Mouse (Mus musculus) stomach, embryonic 14.5 days (tissue): ENCODE results near the gene Cacna1g. TPM values are rescaled to one million over a fixed set of nuclear protein-coding genes. Genes with fewer than 3 reads are reported as not detected.

Source experiments
- ATAC-seq: fragments of 200-750 bp; cut with Nextera tagmentation; 2 replicates; pipeline ENCODE4 v1.8.0; 2017; ENCODE audit warnings: low read depth, moderate TSS enrichment; ENCODE audit not compliant: insufficient number of reproducible peaks, insufficient read depth, low FRiP score
- H3K27ac ChIP-seq: fragments of 300-500 bp; sonication (generic); 2 replicates; pipeline ENCODE4 v1.5.1; 2014; ENCODE audit warnings: mild to moderate bottlenecking, low read length, moderate library complexity, mixed read lengths
- H3K27me3 ChIP-seq: fragments of 300-500 bp; sonication (generic); 2 replicates; pipeline ENCODE4 v1.6.1; 2014; ENCODE audit warnings: low read length, control low read depth, mixed read lengths; ENCODE audit not compliant: control insufficient read depth, insufficient read depth
- H3K36me3 ChIP-seq: fragments of 300-500 bp; sonication (generic); 2 replicates; pipeline ENCODE4 v1.6.1; 2014; ENCODE audit warnings: mild to moderate bottlenecking, control low read depth, low read length, moderate library complexity, mixed read lengths; ENCODE audit not compliant: control insufficient read depth, insufficient read depth
- H3K4me1 ChIP-seq: fragments of 300-500 bp; sonication (generic); 2 replicates; pipeline ENCODE4 v1.6.1; 2014; ENCODE audit warnings: low read length, control low read depth, mixed read lengths; ENCODE audit not compliant: control insufficient read depth, insufficient read depth
- H3K4me2 ChIP-seq: fragments of 300-500 bp; sonication (generic); replicated peaks from 2 replicates; pipeline ENCODE4 v1.6.1; 2014; ENCODE audit warnings: low read depth, low read length, control low read depth
- H3K4me3 ChIP-seq: fragments of 300-500 bp; sonication (generic); 2 replicates; pipeline ENCODE4 v1.5.1; 2014; ENCODE audit warnings: low read depth, low read length, control low read depth
- H3K9ac ChIP-seq: fragments of 300-500 bp; sonication (generic); replicated peaks from 2 replicates; pipeline ENCODE4 v1.6.1; 2014; ENCODE audit warnings: low read depth, mild to moderate bottlenecking, control low read depth, low read length, moderate library complexity, mixed read lengths
- H3K9me3 ChIP-seq: fragments of 300-500 bp; sonication (generic); 2 replicates; pipeline ENCODE4 v1.6.1; 2016; ENCODE audit warnings: low read depth, low read length, control low read depth; ENCODE audit not compliant: control insufficient read depth
- WGBS: fragments of 180-500 bp; shearing (Covaris S2); extraction: QIAGEN DNeasy Blood & Tissue Kit; methylation state at CpG from one replicate; pipeline ENCODE4 v1.1.7; 2014; 5-methylcytosine and 5-hydroxymethylcytosine counted together
- polyA plus RNA-seq: library from polyadenylated mRNA; unstranded; fragments of >200 nt; fragmentation: Nextera tagmentation; extraction: Ambion mirVana; gene quantifications from 2 replicates; pipeline ENCODE4 v1.2.1, GENCODE M21; 2014

Cacna1g gene
- polyA plus RNA-seq, 1 experiment from 2014 or later, result 13.5 TPM

DNA sequence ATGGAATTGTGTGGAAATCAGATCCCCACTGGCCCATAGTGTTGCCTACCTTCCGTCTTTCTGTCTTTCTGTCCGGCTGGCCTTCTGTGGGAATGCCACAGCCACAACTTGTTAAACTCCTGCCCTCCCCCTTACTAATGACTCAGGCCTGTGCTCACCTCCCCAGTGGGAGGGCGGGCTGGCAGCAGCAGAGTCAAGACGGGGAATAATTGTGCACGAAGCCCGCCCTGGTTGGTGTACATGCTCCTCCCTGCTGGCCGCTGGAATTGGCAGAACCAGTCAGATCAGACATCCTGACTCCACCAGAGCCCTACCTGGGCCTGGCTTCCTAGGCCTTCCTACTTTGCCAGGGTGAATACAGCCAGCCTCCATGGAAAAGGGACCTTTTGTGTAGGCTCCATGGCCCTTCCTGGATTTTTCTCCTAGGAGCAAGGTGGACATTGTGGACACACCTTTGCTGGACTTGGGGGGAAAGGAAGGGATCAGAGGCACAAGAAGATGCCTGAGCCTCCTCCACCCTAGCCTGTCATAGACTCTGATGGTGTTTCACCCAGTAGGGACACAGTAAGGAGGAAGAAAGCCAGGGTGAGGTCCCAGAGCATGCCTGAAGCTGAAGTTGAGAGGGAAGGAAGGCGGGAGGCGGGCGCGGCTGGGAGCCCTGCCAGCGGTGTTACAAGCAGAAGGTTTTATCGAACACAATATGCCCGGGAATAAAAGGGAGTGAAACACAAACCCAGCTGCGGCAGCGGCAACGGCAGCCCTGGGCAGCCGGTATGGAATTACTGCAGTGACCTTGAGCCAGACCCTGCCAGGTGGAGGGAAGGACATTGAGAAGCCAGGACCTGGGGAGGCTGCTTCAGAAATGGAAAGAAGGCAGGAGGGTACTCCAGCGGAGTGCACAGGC, 24.3 kb upstream of the Cacna1g start:
- WGBS, result 22% methylated on average over 19 of the region's 19 CpGs
- no peaks in the 10 kb centered on the region for H3K9me3 ChIP-seq
- ATAC-seq, result peak; percentile 63

DNA sequence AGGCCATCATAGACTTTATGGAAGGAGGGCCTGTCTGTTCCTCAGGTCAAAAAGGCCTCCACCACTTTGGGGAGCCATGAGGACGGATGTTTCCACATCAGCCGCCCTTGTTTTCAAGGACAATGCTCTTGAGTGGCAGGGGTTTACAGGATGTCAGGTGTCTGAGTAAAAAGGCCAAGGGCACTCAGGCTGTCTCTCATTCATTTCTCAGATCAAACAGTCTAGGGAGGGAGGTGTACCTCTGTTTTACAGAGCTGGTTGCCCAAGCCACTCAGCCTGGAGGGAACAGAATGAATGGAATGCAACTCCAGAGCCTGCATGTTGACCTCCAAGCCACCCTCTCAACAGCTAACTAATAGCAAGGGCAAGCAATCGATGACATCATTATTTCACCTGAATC, 21.4 kb upstream of the Cacna1g start:
- no peak overlapping the region for H3K27ac ChIP-seq
- H3K4me3 ChIP-seq, result no peak overlapping the region
- no peaks in the 10 kb centered on the region for H3K27me3 ChIP-seq
- H3K9ac ChIP-seq, result no peak overlapping the region
- no peaks in the 10 kb centered on the region for H3K36me3 ChIP-seq
- no peak overlapping the region for H3K4me2 ChIP-seq
- no peaks in the 10 kb centered on the region for H3K9me3 ChIP-seq
- no peak for ATAC-seq
- H3K4me1 ChIP-seq, result peaks cover 28% of the 10 kb centered on the region; the same call in 1 of the 2 replicates
- 55% methylated on average over 3 of the region's 3 CpGs for WGBS

More for the DNA sequence above, 24.3 kb upstream of the Cacna1g start:
- no peaks in the 10 kb centered on the region for H3K27me3 ChIP-seq
- H3K4me1 ChIP-seq, result peaks cover 21% of the 10 kb centered on the region; the same call in 1 of the 2 replicates
- no peak overlapping the region for H3K9ac ChIP-seq
- H3K27ac ChIP-seq, result peak overlapping the region; percentile 90
- H3K4me3 ChIP-seq, result peak overlapping the region; percentile 36
- no peaks in the 10 kb centered on the region for H3K36me3 ChIP-seq
- H3K4me2 ChIP-seq, result peak overlapping the region; percentile 63

DNA sequence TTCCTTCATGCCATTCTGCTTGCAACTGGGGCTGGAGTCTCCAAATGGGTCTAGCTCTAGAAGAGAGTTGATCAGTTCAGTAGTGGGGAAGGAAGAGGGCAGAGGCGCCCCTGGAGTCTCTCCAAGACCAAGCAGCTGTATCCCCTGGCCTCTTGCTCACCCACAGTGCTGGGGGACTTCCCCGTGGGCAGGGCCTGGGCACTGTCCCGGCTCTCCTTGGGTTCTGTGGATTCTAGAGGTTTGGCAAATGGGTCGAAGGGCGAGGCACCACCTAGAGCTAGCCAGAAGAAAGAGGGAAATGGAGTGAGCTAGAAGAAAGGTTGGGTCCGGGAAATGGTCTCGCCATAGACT, 17.7 kb upstream of the Cacna1g start:
- Histone ChIP-seq H3K27me3 (no peaks in the 10 kb centered on the region), H3K4me1 (peaks cover 7% of the 10 kb centered on the region; the same call in 1 of the 2 replicates), H3K36me3 (no peaks in the 10 kb centered on the region), H3K9ac (no peak overlapping the region), H3K4me3 (peak overlapping the region; percentile 45; the same call in 1 of the 2 replicates), H3K27ac (no peak overlapping the region), H3K4me2 (peak overlapping the region; percentile 65), H3K9me3 (no peaks in the 10 kb centered on the region)
- WGBS, result 70% methylated on average over 7 of the region's 7 CpGs
- no peak for ATAC-seq

DNA sequence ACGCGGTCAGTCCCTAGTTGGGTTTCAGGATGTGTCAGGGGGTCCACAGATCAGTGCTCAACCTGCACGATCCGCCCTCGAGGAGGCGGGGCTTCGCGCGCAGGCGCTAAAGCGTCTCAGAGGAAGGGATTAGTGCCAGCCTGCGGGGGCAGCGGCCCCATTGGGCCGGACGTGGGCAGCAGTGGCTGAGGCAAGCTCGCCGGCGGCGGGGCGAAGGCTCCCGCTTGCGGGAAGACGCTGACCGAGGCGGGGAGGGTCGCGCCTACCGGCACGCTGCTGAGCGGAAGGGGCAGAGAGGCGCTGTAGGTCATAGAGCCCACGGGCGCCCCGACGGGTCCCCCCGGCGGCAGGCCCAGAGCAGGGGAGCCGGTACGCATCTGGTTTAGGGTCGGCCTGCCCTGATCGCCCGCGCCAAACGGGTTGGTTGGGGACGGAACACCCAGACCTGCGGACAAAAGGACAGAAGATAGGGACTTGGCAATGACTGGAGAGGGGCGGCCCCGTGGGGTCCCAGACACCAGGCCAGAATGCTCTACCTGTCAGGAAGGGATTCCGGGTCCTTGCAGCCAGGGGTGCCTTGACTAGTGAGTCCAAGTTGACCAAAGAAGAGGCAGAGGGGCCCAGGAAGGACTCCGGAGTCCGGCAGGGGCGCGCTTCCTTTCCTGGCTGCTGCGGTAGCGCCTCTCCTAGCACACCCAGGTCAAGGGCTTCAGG, 17.2 kb upstream of the Cacna1g start:
- 0 out of 2 replicates have a peak, but pooled peaks have one; percentile 38 for ATAC-seq
- Histone ChIP-seq H3K4me1 (peaks cover 7% of the 10 kb centered on the region; the same call in 1 of the 2 replicates), H3K27me3 (no peaks in the 10 kb centered on the region), H3K27ac (no peak overlapping the region), H3K9ac (peak overlapping the region; percentile 40; the same call in 1 of the 2 replicates), H3K36me3 (no peaks in the 10 kb centered on the region), H3K4me2 (peak overlapping the region; percentile 65), H3K9me3 (no peaks in the 10 kb centered on the region), H3K4me3 (peak overlapping the region; percentile 45)
- WGBS, result 9% methylated on average over 54 of the region's 55 CpGs

DNA sequence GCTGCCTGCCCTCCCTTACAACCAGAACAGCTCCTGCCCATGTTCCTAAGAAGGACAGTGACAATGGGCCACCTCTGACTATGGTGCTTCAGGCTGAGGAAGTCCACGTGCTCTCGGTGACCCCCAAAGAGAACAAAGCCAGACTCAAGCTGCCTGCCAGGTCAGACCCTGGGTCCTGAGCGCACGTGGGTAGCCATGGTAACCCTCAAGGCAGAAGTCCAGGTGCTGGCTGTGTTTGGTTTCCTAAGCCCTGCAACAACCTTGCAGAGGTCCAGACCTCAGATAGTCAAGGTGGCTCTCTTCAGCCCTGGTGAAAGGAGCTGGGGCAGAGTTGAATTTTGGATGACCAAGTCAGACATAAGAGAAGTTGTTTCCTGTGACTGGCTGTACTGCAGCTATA, 15.7 kb upstream of the Cacna1g start:
- 44% methylated on average over 4 of the region's 4 CpGs for WGBS
- Histone ChIP-seq H3K27me3 (no peaks in the 10 kb centered on the region), H3K36me3 (no peaks in the 10 kb centered on the region), H3K4me1 (peaks cover 7% of the 10 kb centered on the region; the same call in 1 of the 2 replicates), H3K4me3 (no peak overlapping the region), H3K9ac (no peak overlapping the region), H3K27ac (no peak overlapping the region), H3K4me2 (no peak overlapping the region), H3K9me3 (no peaks in the 10 kb centered on the region)
- ATAC-seq, result peak; percentile 29; the same call in 1 of the 2 replicates

DNA sequence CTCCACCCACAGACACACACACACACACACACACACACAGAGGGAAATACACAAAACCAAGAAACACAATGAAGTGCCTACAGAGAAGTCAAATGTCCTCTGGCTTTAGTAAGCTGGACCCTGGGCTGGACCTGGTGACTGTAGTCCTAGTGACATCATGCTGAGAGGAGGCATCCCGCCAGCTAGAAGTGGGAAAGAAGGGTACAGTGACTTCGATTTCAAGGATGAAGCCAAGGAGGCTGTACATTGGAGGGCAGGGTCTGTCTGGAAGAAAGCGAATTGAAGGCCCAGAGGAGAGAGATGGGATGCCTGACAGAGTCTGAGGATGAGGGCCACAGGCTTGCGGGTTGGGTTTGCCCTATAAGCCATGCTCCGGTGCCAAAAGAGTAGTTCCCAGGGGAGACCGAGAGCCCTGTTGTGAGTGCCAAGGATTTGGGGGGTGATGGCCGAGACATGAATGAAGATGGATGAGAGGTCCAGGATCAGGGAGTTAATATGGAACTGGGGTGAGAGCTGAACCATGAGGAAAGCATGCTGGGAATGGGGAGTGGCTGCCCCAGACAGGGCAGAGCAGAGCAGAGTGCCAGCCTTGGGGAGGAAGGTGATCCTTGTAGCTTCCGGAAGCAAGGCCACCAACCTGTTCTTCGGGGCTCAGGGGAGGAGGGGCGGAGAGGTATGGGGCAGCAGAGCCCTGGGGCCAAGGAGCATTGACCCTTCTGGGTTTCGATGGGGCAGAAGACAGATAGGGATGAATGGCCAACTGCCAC, 15.0 kb upstream of the Cacna1g start:
- no peaks in the 10 kb centered on the region for H3K27me3 ChIP-seq
- 80% methylated on average over 11 of the region's 11 CpGs for WGBS
- ATAC-seq, result no peak

DNA sequence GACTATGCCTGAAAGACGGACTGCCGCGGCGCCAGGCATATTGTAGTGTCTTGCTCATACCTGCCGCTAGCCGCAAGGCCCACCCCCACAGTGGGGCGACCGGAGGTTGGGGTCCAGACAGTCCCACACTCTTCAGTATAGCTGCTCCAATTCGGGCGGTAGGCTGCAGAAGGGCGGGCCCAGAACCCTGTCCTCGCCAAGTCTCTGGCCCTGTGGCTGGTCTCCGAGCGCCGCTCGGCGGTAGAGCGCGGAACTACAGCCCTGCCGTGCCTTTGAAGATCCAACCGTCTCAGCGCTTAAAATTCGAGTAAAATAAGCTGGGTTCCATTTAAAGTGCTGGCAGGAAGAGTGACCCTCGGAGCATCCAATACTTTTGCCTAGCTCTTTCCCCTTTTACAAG, 12.0 kb upstream of the Cacna1g start, which contains the start of gene Spata20:
Spata20 (minus strand) TSS at position 179 of the 400 bp plus-strand sequence.
- no peaks in the 10 kb centered on the region for H3K27me3 ChIP-seq
- no peak within 1 kb of the TSS for H3K27ac ChIP-seq
- 5% methylated on average over 24 of the region's 24 CpGs for WGBS
- H3K36me3 ChIP-seq, result no peaks in the 10 kb centered on the region
- no peak within 1 kb of the TSS for H3K4me3 ChIP-seq
- H3K9me3 ChIP-seq, result no peaks in the 10 kb centered on the region
- peak within 1 kb of the TSS; percentile 20 for H3K4me2 ChIP-seq
- H3K4me1 ChIP-seq, result no peaks in the 10 kb centered on the region
- ATAC-seq, result peak; percentile 74; the same call in 1 of the 2 replicates
- H3K9ac ChIP-seq, result no peak within 1 kb of the TSS

More for the DNA sequence above, 15.0 kb upstream of the Cacna1g start:
- peaks cover 7% of the 10 kb centered on the region; the same call in 1 of the 2 replicates for H3K4me1 ChIP-seq
- no peak overlapping the region for H3K27ac ChIP-seq
- no peaks in the 10 kb centered on the region for H3K36me3 ChIP-seq
- no peak overlapping the region for H3K4me3 ChIP-seq
- no peak overlapping the region for H3K4me2 ChIP-seq
- H3K9ac ChIP-seq, result no peak overlapping the region
- no peaks in the 10 kb centered on the region for H3K9me3 ChIP-seq

DNA sequence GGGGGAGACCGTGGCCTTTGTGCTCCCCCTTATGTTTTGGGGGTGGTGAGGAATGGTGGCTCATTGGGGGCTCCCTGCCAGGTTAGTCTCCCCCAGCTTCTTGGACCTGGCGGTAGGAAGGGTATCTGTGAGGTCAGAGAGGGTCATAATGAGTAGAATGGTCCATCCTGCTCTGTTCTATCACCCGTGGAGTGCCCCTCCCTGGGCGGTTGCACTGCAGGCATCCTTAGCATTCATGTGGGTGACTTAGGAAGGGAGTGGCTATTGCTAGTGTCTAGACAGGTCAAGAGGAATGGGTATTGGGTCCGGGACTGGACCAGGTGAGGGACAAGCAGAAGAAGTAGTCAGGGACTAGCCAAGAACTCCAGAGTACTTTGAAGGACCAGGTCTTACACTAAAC, 11.2 kb upstream of the Cacna1g start:
- H3K4me3 ChIP-seq, result no peak overlapping the region
- H3K36me3 ChIP-seq, result no peaks in the 10 kb centered on the region
- no peak overlapping the region for H3K27ac ChIP-seq
- H3K9ac ChIP-seq, result no peak overlapping the region
- no peaks in the 10 kb centered on the region for H3K9me3 ChIP-seq
- no peaks in the 10 kb centered on the region for H3K4me1 ChIP-seq
- no peak overlapping the region for H3K4me2 ChIP-seq
- no peak for ATAC-seq
- no peaks in the 10 kb centered on the region for H3K27me3 ChIP-seq
- 73% methylated on average over 5 of the region's 5 CpGs for WGBS
